Mouse (Mus musculus) heart, embryonic 13.5 days (tissue): ENCODE results near the gene Gm10135. TPM values are rescaled to one million over a fixed set of nuclear protein-coding genes. Genes with fewer than 3 reads are reported as not detected.
"Not testable (repeated sequence)": the region's sequence is repeated elsewhere in the genome, so short reads cannot be mapped to it uniquely, and the experiment has no call there.

ENCODE experiments used
- ATAC-seq: fragments of 200-750 bp; cut with Nextera tagmentation; 2 replicates; pipeline ENCODE4 v1.8.0; 2017; ENCODE audit warnings: moderate TSS enrichment; ENCODE audit not compliant: insufficient number of reproducible peaks, low FRiP score, low TSS enrichment; ENCODE audit errors: extremely low read depth
- H3K27ac ChIP-seq: fragments of 300-500 bp; sonication (generic); replicated peaks from 2 replicates; pipeline ENCODE4 v1.5.1; 2015; ENCODE audit warnings: moderate library complexity, mild to moderate bottlenecking, inconsistent platforms
- H3K27me3 ChIP-seq: fragments of 300-500 bp; sonication (generic); replicated peaks from 2 replicates; pipeline ENCODE4 v1.6.1; 2015; ENCODE audit warnings: mild to moderate bottlenecking, inconsistent platforms
- H3K36me3 ChIP-seq: fragments of 300-500 bp; sonication (generic); 2 replicates; pipeline ENCODE4 v1.6.1; 2015; ENCODE audit warnings: mild to moderate bottlenecking, inconsistent platforms
- H3K4me1 ChIP-seq: fragments of 300-500 bp; sonication (generic); 2 replicates; pipeline ENCODE4 v1.6.1; 2015; ENCODE audit warnings: inconsistent platforms
- H3K4me2 ChIP-seq: fragments of 300-500 bp; sonication (generic); 2 replicates; pipeline ENCODE4 v1.6.1; 2015; ENCODE audit warnings: inconsistent platforms, mild to moderate bottlenecking, moderate library complexity
- H3K4me3 ChIP-seq: fragments of 300-500 bp; sonication (generic); 2 replicates; pipeline ENCODE4 v1.5.1; 2015; ENCODE audit warnings: moderate library complexity, mild to moderate bottlenecking, inconsistent platforms
- H3K9ac ChIP-seq: fragments of 300-500 bp; sonication (generic); 2 replicates; pipeline ENCODE4 v1.6.1; 2015; ENCODE audit warnings: inconsistent platforms, mild to moderate bottlenecking, moderate library complexity
- H3K9me3 ChIP-seq: fragments of 300-500 bp; sonication (generic); 2 replicates; pipeline ENCODE4 v1.6.1; 2016; ENCODE audit warnings: inconsistent platforms
- WGBS: fragments of 180-500 bp; shearing (Covaris S2); methylation state at CpG from one replicate; pipeline ENCODE4 v1.1.7; 2015; ENCODE audit warnings: mixed read lengths; 5-methylcytosine and 5-hydroxymethylcytosine counted together
- polyA plus RNA-seq: library from polyadenylated mRNA; unstranded; fragments of >200 nt; fragmentation: Nextera tagmentation; extraction: Ambion mirVana; gene quantifications from 2 replicates; pipeline ENCODE4 v1.2.1, GENCODE M21; 2015

The Gm10135 gene
- polyA plus RNA-seq, 1 experiment from 2014 or later, result not detected

- no peak for ATAC-seq
- no peak overlapping the region for H3K9ac ChIP-seq
- no peaks in the 10 kb centered on the region for H3K27me3 ChIP-seq
- no peaks in the 10 kb centered on the region for H3K4me1 ChIP-seq
- no peaks in the 10 kb centered on the region for H3K9me3 ChIP-seq
- H3K4me3 ChIP-seq, result no peak overlapping the region
- no peak overlapping the region for H3K4me2 ChIP-seq
- H3K36me3 ChIP-seq, result peaks cover 54% of the 10 kb centered on the region
- H3K27ac ChIP-seq, result no peak overlapping the region
- 74% methylated on average over 6 of the region's 6 CpGs for WGBS
These were observed 14.4 kb downstream of the Gm10135 start for GRCm38 (mm10) chr5:72960096-72960495.

- Histone ChIP-seq H3K36me3 (peaks cover 45% of the 10 kb centered on the region), H3K4me2 (no peak overlapping the region), H3K9me3 (no peaks in the 10 kb centered on the region), H3K27me3 (no peaks in the 10 kb centered on the region), H3K4me1 (no peaks in the 10 kb centered on the region), H3K9ac (no peak overlapping the region), H3K4me3 (no peak overlapping the region), H3K27ac (no peak overlapping the region)
- no peak for ATAC-seq
- 86% methylated on average over 17 of the region's 17 CpGs for WGBS
These were observed 17.2 kb downstream of the Gm10135 start for GRCm38 (mm10) chr5:72957281-72957680.

- 81% methylated on average over 3 of the region's 3 CpGs for WGBS
- no peak for ATAC-seq
- Histone ChIP-seq H3K9ac (no peak overlapping the region), H3K4me2 (no peak overlapping the region), H3K27me3 (no peaks in the 10 kb centered on the region), H3K4me1 (no peaks in the 10 kb centered on the region), H3K27ac (no peak overlapping the region), H3K36me3 (peaks cover 47% of the 10 kb centered on the region), H3K4me3 (no peak overlapping the region), H3K9me3 (no peaks in the 10 kb centered on the region)
These were observed 20.4 kb downstream of the Gm10135 start for GRCm38 (mm10) chr5:72953996-72954604.

GRCm38 (mm10) chr5:72950252-72950651, 24.2 kb downstream of the Gm10135 start:
- H3K9ac ChIP-seq, result no peak overlapping the region
- H3K9me3 ChIP-seq, result no peaks in the 10 kb centered on the region
- H3K27ac ChIP-seq, result no peak overlapping the region
- WGBS, result 95% methylated on average over 2 of the region's 2 CpGs
- H3K4me2 ChIP-seq, result no peak overlapping the region
- H3K36me3 ChIP-seq, result peaks cover 41% of the 10 kb centered on the region
- ATAC-seq, result no peak
- H3K4me3 ChIP-seq, result no peak overlapping the region
- no peaks in the 10 kb centered on the region for H3K27me3 ChIP-seq
- no peaks in the 10 kb centered on the region for H3K4me1 ChIP-seq

GRCm38 (mm10) chr5:72948136-72948535, 26.4 kb downstream of the Gm10135 start:
- Histone ChIP-seq H3K27me3 (no peaks in the 10 kb centered on the region), H3K27ac (no peak overlapping the region), H3K36me3 (peaks cover 48% of the 10 kb centered on the region), H3K4me3 (no peak overlapping the region), H3K4me2 (no peak overlapping the region), H3K4me1 (no peaks in the 10 kb centered on the region), H3K9ac (no peak overlapping the region), H3K9me3 (no peaks in the 10 kb centered on the region)
- 76% methylated on average over 1 of the region's 1 CpGs for WGBS
- no peak for ATAC-seq

- Histone ChIP-seq H3K4me1 (peaks cover 8% of the 10 kb centered on the region), H3K9me3 (no peaks in the 10 kb centered on the region), H3K36me3 (peaks cover 35% of the 10 kb centered on the region), H3K9ac (no peak overlapping the region), H3K27me3 (no peaks in the 10 kb centered on the region), H3K27ac (no peak overlapping the region), H3K4me2 (no peak overlapping the region), H3K4me3 (no peak overlapping the region)
- 86% methylated on average over 5 of the region's 5 CpGs for WGBS
- ATAC-seq, result no peak
These were observed 33.5 kb downstream of the Gm10135 start for GRCm38 (mm10) chr5:72940906-72941432.

GRCm38 (mm10) chr5:72939311-72939710, 35.2 kb downstream of the Gm10135 start:
- no peak for ATAC-seq
- WGBS, result 87% methylated on average over 2 of the region's 2 CpGs
- no peak overlapping the region for H3K9ac ChIP-seq
- H3K27ac ChIP-seq, result no peak overlapping the region
- H3K27me3 ChIP-seq, result no peaks in the 10 kb centered on the region
- H3K4me1 ChIP-seq, result peaks cover 8% of the 10 kb centered on the region
- no peak overlapping the region for H3K4me3 ChIP-seq
- H3K36me3 ChIP-seq, result peaks cover 29% of the 10 kb centered on the region
- H3K4me2 ChIP-seq, result no peak overlapping the region
- no peaks in the 10 kb centered on the region for H3K9me3 ChIP-seq

GRCm38 (mm10) chr5:72938421-72938820, 36.1 kb downstream of the Gm10135 start:
- not testable (repeated sequence) for H3K27ac ChIP-seq, ATAC-seq, H3K4me3 ChIP-seq, H3K27me3 ChIP-seq, H3K4me2 ChIP-seq, H3K9ac ChIP-seq, H3K9me3 ChIP-seq
- peaks cover 11% of the 10 kb centered on the region for H3K4me1 ChIP-seq
- H3K36me3 ChIP-seq, result peaks cover 30% of the 10 kb centered on the region
- WGBS, result 82% methylated on average over 3 of the region's 3 CpGs

GRCm38 (mm10) chr5:72933026-72933675, 41.4 kb downstream of the Gm10135 start:
- ATAC-seq, result no peak
- Histone ChIP-seq H3K27ac (no peak overlapping the region), H3K36me3 (peaks cover 11% of the 10 kb centered on the region; the same call in 1 of the 2 replicates), H3K9ac (no peak overlapping the region), H3K4me2 (no peak overlapping the region), H3K9me3 (no peaks in the 10 kb centered on the region), H3K27me3 (no peaks in the 10 kb centered on the region), H3K4me1 (peaks cover 21% of the 10 kb centered on the region), H3K4me3 (no peak overlapping the region)
- WGBS, result 86% methylated on average over 17 of the region's 17 CpGs

- peaks cover 56% of the 10 kb centered on the region for H3K4me1 ChIP-seq
- no peak for ATAC-seq
These were observed 47.4 kb downstream of the Gm10135 start for GRCm38 (mm10) chr5:72927074-72927473.

GRCm38 (mm10) chr5:72922796-72923195, 51.7 kb downstream of the Gm10135 start:
- no peak overlapping the region for H3K27ac ChIP-seq
- no peaks in the 10 kb centered on the region for H3K27me3 ChIP-seq
- WGBS, result 89% methylated on average over 3 of the region's 3 CpGs
- peaks cover 75% of the 10 kb centered on the region for H3K4me1 ChIP-seq
- H3K4me3 ChIP-seq, result no peak overlapping the region
- H3K9me3 ChIP-seq, result no peaks in the 10 kb centered on the region
- no peak for ATAC-seq
- no peak overlapping the region for H3K9ac ChIP-seq
- no peaks in the 10 kb centered on the region for H3K36me3 ChIP-seq
- no peak overlapping the region for H3K4me2 ChIP-seq

More at GRCm38 (mm10) chr5:72927074-72927473, 47.4 kb downstream of the Gm10135 start:
- Histone ChIP-seq H3K27ac (no peak overlapping the region), H3K36me3 (no peaks in the 10 kb centered on the region), H3K4me3 (no peak overlapping the region), H3K9me3 (no peaks in the 10 kb centered on the region), H3K4me2 (no peak overlapping the region), H3K9ac (no peak overlapping the region), H3K27me3 (no peaks in the 10 kb centered on the region)

- Histone ChIP-seq H3K9ac (no peak overlapping the region), H3K27ac (no peak overlapping the region), H3K9me3 (no peaks in the 10 kb centered on the region), H3K4me2 (no peak overlapping the region), H3K4me3 (no peak overlapping the region), H3K4me1 (peaks cover 78% of the 10 kb centered on the region), H3K36me3 (no peaks in the 10 kb centered on the region), H3K27me3 (no peaks in the 10 kb centered on the region)
- 80% methylated on average over 8 of the region's 8 CpGs for WGBS
- no peak for ATAC-seq
These were observed 53.3 kb downstream of the Gm10135 start for GRCm38 (mm10) chr5:72921171-72921570.
